In genomic region chr15:24724664-24725063, GRCm38 (mm10) we compare ENCODE assay signal across 9 mouse cellular contexts.
DNase-seq lines count a peak whose midpoint lies in the region; ATAC-seq lines count a peak whose summit lies in the region.
"Had no signal": no experiment of that assay in that cellular context is flagged by ENCODE, and none has a peak within 500 bp of the region (broad histone marks: within the 10 kb centered on the region; RNA-seq: fewer than 3 reads in every experiment).

No protein-coding gene starts in this region.

- intact Hi-C loops in left cerebral cortex, postnatal 10 days (cut with DNase I), result loop anchor here (2.0 kb wide), 1 partner anchor 690 kb away; no protein-coding TSS in a partner anchor

- no peaks in the 10 kb centered on the region for H3K9me3 ChIP-seq in neural tube, embryonic 13.5 days
- H3K9me3 ChIP-seq: megakaryocyte, embryonic 14.5 days had no signal

- no peaks in the 10 kb centered on the region for H3K27me3 ChIP-seq in neural tube, embryonic 13.5 days
- H3K27me3 ChIP-seq: megakaryocyte, embryonic 14.5 days had no signal

- H3K4me1 ChIP-seq in neural tube, embryonic 13.5 days (replicated peaks), result no peaks in the 10 kb centered on the region
- H3K4me1 ChIP-seq: megakaryocyte, embryonic 14.5 days had no signal

- H3K36me3 ChIP-seq in neural tube, embryonic 13.5 days, result no peaks in the 10 kb centered on the region

- no peak overlapping the region for H3K27ac ChIP-seq in neural tube, embryonic 13.5 days (replicated peaks)

- H3K4me2 ChIP-seq in neural tube, embryonic 13.5 days, result no peak overlapping the region

- no peak overlapping the region for H3K9ac ChIP-seq in neural tube, embryonic 13.5 days

- DNase-seq in gastrocnemius, adult 18-20 months (ENCODE audit: low spot score), result peak; percentile 26
- DNase-seq in gastrocnemius, adult 8-10 months (ENCODE audit: low spot score in 2 of 2), result no peak
- DNase-seq in 416B (ENCODE audit: low read depth), result peak; percentile 62
- peak; percentile 13 to 22 for DNase-seq in cerebellum, adult 18-20 months
- peak; percentile 53 for DNase-seq in forelimb bud, embryonic 11.5 days (ENCODE audit: low read depth, low spot score)
- peak; percentile 19 to 49 for DNase-seq in left cerebral cortex, postnatal 10 days (ENCODE audit: extremely low spot score in 1 of 2, low spot score in 2 of 2)
- DNase-seq in thymus, postnatal 0 days (ENCODE audit: low spot score), result no peak

- 53% methylated on average over 4 of the region's 4 CpGs for WGBS in neural tube, embryonic 13.5 days

- H3K4me3 ChIP-seq in neural tube, embryonic 13.5 days, result no peak overlapping the region
- H3K4me3 ChIP-seq: megakaryocyte, embryonic 14.5 days had no signal

- peak; percentile 89 for ATAC-seq in neural tube, embryonic 13.5 days (ENCODE audit: low read depth)

Comparison
In these comparisons a context has a peak if more than half of its experiments do, and no peak if none do; other contexts are left out.
1. DNase-seq: peak in gastrocnemius, adult 18-20 months (single experiment), 416B (single experiment), cerebellum, adult 18-20 months (2 of 2), forelimb bud, embryonic 11.5 days (single experiment) and left cerebral cortex, postnatal 10 days (2 of 2); none in gastrocnemius, adult 8-10 months (0 of 2) and thymus, postnatal 0 days (single experiment).